Mouse (Mus musculus): ENCODE measurements at regions not wholly inside any gene's neighbourhood (a gene's known extent, or its start where the extent isn't known, plus 50 kb on each side); places are given as distances from the start of the nearest gene placed in this dataset.

GRCm38 (mm10) chrX:42431851-42432635 lies 57.4 kb upstream of the Tex13c2 start:
- DNase-seq (ENCODE audit: low spot score in 2 of 2) = no peak

Data from frontal cortex, postnatal 10 days (tissue).